Mouse (Mus musculus): ENCODE results near the gene Dclre1a.

Gene Dclre1a

GRCm38 (mm10) chr19:56484630-56485375 lies 63.2 kb downstream of the Dclre1a start:
- DNase-seq (ENCODE audit: low spot score in 2 of 2), result no peak

All from urinary bladder, postnatal 36 days (tissue).